Mouse (Mus musculus) A20 (cell line): ENCODE data around the gene Fam78b.

ENCODE experiments used
- DNase-seq: peaks from one replicate; pipeline ENCODE4 v3.0.0-alpha.2; 2011; ENCODE audit warnings: low read depth, low spot score

Fam78b gene

GRCm38 (mm10) chr1:167032046-167032648 is 30.9 kb downstream of the Fam78b start:
- no peak for DNase-seq

DNA sequence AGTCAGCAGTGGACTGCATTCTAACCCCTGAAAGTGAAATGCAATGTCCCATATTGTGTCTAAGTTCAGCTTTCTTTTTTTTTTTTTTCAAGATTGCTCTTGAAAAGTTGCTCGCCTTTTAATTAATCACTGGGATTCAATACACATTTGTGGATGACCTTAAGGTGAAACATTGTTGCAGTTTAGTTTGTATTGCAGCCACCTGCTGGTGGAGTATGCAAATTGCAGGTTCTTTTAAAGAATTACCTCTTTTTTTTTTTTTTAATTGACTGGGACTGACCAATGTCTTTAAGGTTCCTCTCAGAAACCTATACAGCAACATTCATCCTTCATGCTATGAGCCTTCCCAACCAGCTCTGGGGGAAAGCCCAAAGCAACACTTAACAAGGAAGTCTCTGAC is 33.2 kb downstream of the Fam78b start:
- no peak for DNase-seq

DNA sequence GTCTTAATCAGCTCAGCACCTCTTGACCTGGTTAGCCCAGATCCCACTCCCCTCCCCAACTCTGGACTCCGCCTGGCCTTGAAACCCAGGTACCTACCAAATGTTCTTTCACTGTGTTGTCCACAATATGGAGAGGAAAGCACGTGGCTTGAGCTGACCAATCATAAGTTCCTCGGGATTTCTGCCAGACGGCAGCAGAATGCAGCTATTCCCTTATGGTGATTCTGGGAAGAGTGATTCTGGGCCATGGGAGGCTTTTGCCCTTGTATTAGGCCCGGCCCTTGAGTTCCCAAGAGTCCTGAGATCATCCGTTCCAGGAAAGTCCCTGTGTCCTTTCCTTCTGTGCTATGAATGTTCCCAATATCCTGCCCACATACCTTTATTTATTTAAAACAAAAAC is 41.3 kb downstream of the Fam78b start:
- no peak for DNase-seq

- no peak for DNase-seq
Measured at GRCm38 (mm10) chr1:167046169-167046927, 45.1 kb downstream of the Fam78b start.

- DNase-seq: no peak
Measured at GRCm38 (mm10) chr1:167050859-167051258, 49.6 kb downstream of the Fam78b start.

GRCm38 (mm10) chr1:167054029-167054428 is 52.8 kb downstream of the Fam78b start:
- no peak for DNase-seq

DNA sequence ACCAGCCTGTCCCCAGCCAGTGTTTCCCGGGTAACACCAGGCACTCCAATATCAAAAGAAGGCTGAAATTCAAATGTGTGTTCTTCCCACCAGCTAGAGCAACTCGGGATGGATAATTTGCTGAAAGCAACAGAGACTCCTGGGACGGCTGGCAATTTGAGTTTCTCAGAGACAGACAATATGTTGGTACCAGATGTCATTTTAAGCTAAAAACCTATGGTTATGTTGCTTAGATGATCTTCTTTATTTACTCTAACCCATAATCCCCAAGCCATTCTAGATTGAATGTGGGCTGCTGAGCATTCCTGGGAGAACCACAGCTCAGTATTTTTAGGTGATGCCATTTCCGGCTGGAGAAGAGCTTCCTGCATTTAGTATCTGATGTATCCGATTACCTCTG is 56.3 kb downstream of the Fam78b start:
- no peak for DNase-seq

DNA sequence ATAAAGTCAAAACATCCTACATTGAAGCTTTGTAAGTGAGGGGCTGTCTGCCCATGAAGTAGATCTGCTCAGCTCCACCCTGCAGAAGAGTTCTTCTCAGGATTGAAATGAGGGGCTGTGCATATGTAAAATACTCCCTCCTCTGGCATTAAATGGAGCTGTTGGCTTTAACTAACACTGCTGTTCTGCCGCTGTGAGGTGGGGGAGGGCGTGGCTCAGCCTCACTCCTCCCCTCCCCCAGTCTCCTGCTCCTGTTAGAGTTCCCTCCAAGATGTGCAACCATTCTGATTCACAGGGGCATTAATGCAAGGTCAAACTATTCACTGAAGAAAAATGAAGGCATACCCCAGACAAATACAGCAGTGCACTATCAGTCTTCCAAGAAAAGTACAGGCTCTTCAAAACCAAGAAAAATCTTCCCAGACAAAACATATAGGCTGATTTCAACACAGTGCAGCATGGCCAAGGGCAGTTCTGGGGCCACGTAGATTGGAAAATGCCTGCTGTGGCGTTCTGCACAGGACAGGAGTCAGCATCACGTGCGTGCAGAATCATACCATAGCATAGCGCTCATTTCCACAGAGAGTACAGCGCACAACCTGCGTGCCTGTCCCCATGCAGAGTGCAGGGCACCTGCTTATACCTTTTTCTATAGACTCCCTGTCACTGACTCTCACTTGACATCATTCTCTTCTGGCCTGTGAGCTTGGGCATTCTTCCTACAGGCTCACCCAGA is 58.5 kb downstream of the Fam78b start:
- DNase-seq: no peak

DNA sequence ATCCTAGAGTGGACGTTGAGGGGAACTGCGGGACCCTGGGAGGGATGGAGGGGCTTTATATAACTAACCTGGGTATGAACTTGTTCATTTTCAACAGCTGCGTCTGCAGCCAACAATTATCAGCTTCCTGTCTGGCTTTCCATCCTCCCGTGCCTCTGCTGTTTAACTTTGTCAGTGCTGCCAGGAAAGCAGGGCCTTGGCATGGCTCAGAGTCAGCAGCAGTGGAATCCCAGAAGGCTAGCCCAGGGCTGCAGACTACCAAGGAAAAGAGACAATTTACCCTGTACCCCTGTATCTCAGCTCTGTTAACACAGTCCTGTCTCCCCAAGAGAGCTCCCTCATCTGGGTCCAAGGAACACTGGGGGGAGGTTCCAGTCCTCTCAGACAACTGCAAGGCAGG is 62.8 kb downstream of the Fam78b start:
- no peak for DNase-seq

GRCm38 (mm10) chr1:167065541-167065940 is 64.3 kb downstream of the Fam78b start:
- no peak for DNase-seq

GRCm38 (mm10) chr1:167065986-167066385 is 64.8 kb downstream of the Fam78b start:
- no peak for DNase-seq

- no peak for DNase-seq
Measured at GRCm38 (mm10) chr1:167066933-167067341, 65.7 kb downstream of the Fam78b start.

- no peak for DNase-seq
Measured at GRCm38 (mm10) chr1:167069741-167070140, 68.5 kb downstream of the Fam78b start.

DNA sequence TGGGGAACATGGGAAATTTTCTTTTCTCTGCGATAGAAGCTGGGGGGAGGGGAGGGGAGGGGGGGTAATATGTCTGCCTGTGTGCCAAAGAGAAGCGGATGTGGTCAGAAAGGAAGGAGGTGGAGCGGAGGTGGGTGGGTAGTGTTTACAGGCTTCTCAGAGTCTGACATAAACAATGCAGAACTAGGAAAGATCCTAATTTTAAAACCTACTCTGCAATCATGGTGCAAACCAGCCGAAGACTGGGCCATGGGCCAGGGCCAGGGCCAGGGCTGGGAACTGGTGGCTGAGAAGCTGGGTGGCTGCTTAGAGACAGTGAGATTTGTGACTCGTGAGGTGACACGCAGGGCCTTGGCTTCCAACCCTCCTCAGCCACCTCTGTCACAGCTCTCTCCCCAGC is 69.1 kb downstream of the Fam78b start:
- DNase-seq: no peak

DNA sequence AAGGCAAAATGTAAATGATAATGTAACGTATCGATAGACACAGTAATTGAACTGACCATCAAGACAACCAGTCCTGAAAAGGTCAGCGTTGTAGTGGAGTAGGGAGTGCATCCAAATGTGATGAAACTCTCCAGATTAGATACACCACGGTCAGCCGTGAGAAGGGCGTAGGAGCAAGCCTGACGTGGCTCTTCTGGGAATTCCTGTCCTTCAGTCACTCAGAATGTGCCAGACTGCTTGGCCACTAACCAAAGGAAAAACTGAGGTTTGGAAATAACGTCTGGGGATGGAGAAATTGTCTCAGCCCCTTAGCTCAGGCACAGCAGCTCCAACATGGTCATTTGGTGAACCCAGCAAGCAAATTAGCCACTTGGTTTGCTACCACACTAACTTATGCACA is 74.5 kb downstream of the Fam78b start:
- DNase-seq: no peak

DNA sequence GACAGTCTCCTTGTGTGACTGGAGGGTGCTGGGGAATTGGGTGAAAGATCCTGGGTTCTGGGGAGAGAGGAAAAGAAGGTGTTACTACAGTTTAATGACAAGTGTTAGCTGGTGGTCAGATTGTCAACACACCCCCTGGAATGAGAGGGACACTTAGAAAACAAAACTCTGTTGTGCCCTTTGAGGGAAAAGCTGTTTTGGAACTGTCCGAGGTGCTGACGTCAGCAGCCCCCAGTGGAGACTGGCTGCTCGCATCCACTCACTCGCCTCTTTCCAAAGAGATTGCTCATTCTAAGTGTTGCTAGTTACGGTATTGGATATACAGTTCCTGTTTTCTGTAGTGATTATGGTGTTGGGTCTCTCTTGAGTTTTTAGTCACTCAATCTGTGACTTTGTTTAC is 78.3 kb downstream of the Fam78b start:
- no peak for DNase-seq

DNA sequence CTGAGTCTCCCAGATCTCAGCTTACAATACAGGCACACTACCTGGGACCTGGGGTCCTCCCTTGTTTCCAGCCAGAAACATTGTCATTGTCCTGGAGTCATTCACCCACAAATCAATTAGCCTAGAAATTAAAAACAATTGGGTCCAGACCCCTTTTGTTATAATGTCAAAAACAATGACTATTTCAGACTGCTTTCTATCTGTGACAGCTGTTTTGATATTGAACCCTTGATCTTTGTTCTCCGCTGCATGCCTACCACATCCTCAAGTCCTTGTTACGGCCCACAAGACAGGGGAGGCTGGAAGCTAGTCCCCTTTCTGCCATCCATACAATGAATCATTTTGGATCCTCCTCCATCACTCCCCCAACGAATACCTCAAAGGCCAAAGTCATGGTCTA is 80.7 kb downstream of the Fam78b start:
- no peak for DNase-seq

- no peak for DNase-seq
Measured at GRCm38 (mm10) chr1:167082506-167083100, 81.4 kb downstream of the Fam78b start.

DNA sequence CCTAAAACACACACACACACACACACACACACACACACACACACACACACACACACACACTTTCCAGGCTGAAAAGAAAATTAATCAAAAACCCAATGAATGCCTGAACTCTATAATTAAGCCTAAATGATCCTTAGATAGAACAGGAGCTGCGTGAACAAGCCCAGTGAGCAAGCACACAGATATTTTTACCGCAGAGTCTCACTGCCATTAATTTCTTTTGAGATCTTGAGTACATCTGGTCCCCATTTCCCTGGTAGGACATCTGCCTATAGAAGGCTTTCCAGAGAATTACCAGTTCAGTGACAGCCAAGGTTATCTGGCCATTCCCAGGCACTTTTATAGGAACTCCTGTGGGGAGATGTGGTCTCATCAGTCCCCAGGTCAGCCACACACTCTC is 82.0 kb downstream of the Fam78b start:
- DNase-seq: no peak

- DNase-seq: no peak
Measured at GRCm38 (mm10) chr1:167084330-167084729, 83.1 kb downstream of the Fam78b start.

DNA sequence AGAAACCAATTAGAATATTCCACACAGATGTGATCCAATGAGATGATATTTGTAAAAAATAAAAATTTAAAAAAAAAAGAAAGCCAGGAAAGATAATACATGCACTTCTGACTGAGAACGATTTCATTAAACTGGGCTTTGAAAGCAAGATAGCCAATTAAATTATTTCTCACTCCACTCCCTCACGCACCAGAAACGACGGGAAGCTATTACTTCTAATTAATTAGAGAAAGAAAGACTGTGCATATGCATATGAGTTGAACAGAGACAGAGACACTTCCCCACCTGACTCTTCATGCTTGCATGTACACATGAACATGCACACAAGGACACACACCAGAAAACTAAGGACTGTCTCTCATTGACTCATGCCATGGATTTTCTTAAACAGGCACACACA is 84.2 kb downstream of the Fam78b start:
- DNase-seq: no peak

DNA sequence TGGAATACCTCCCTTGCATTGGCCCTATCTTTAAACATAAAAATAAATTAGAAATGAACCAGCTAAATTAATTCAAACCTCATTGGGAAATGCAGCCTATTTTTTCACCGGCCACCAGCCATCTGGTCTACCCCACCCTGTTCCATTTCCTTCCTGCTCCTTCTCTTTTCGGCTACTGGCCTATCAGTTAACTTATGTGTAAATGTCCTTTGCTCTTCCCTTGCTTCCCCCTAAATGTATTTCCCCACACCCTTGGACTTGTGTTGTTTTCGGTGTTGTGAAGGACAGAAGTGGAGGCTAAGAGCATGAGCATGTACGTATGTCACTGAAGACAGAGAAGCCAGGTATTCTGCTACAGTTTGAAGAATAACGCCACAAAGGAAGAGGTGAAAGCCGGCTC is 89.2 kb downstream of the Fam78b start:
- no peak for DNase-seq
